Mouse (Mus musculus) embryo, embryonic 10 days (tissue): Measurements from ENCODE around the gene Atad5.

Experiments
- DNase-seq: peaks from one replicate; pipeline ENCODE4 v3.0.0-alpha.2; 2015; ENCODE audit warnings: low spot score

Atad5 gene

DNA sequence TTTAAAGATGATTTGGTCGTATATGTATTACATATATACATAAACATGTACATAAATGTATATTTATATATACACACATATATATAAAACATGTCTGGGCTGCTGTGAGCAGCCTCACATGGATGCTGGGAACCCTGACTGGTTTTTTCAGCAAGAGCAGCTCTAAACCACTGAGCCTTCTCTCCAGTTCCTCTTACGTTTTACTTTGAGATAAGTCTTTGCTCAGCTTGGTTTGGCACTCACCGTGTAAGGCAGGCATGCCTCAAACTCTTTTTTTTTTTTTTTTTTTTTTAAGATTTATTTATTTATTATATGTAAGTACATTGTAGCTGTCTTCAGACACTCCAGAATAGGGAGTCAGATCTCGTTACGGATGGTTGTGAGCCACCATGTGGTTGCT lies 61.4 kb downstream of the Atad5 start:
- no peak for DNase-seq

GRCm38 (mm10) chr11:80151541-80151940 lies 62.3 kb downstream of the Atad5 start:
- no peak for DNase-seq

DNA sequence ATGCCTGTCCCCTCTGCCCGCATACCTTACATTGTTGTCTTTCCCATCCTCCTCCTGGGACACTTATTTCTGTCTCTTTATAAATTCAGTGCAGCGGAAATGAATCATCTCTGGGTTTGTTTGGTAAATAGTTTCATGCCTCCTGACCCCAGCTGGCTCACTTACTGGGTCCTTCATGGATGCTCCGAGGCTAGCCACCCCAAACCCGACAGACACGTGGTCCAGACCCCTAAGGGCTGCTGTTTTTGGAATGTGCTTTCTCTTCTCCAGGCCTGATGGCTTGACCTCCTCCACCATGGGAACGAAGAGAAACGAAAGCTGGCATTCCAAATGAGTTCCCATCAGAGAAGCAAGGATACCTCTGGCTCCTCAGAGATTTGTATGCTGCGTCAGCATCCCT lies 63.2 kb downstream of the Atad5 start:
- no peak for DNase-seq

DNA sequence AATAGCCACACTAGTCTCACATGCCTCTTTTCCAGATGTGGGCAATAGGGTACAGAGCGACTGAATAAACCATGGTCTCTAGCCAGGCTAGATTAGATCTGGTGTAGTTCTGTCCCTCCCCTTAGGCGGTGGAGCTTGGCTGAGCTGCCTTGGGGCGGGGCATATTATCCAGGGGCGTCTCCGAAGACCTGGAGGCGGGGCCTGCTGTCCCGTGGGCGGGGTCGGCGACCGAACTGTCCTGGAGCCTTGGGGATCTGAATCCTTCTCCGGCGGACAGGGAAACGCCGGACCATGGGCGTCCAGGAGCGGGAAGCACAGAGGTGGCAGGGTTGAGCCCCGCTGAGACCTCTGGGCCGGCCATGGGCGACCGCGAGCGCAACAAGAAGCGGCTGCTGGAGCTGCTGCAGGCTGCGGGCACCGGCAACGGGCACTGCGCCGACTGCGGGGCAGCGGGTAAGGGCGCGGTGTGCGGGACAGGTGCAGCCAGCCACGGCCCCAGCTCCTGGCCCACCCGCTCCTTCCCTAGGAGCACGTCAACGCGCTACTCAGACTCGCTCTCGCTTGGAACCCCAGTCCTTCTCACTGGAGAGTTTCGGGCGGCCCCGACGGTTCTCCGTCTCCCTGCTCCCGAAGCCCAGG lies 64.8 kb downstream of the Atad5 start, which contains the start of gene Adap2:
Gene Adap2, plus strand, starts transcription at position 249 of the 639 bp plus-strand sequence.
- DNase-seq, result peak; percentile 89

DNA sequence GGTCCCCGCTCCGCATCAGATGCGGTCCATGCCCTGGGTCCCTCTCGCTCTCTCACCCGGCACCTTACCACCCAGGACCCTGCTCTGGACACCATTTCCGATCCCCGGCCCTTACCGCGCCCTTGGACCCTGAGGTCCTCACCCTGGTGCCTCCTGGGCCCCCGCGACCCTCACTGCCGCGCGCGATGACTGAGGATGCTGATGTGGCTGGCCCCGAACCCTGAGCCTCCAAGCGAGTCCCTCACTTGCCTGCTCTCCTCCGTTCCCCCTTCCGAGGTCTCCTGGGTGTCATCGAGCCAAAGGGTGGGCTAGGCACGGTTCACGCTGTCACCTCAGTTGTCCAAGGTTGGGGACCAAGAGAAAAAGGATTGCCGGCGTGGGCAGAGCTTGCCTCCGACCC lies 65.3 kb downstream of the Atad5 start:
- no peak for DNase-seq

- no peak for DNase-seq
Observed at GRCm38 (mm10) chr11:80155541-80155940, 66.3 kb downstream of the Atad5 start.

DNA sequence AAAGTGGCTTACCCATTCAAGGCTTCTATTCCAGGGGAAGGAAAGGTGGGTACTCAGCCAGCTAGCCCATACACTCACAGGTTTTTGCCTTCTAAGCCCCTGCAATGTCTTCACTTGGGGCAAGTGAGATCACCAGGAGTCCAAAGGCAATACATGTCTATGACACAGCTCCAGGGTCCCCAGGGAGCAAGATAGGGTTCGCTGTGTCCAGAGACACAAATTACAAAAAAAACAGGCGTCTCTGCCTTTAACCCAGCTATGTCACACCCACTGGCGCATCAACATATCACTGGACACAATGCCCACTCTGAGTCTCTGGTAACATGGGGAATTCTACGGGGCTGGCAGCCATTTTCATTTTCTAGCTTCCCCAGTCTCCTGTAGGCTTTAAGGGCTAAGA lies 66.8 kb downstream of the Atad5 start:
- DNase-seq, result no peak

DNA sequence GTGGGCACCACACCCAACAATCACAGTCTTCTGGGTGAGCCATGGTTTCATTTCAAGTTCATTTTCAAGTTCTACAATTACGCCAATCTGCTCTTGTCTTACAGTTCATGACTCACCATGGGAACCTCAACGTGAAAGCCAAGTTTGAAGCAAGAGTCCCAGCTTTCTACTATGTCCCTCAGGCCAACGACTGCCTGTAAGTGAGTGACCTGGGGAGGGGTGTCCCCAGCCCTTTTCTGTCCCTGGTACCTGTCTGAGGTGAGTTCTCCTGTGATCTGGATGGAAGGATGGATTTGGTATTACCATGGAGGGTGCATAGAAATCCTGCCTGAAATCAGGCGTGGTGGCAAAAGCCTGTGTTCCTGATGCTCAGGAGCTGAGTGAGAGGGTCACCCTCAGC lies 67.6 kb downstream of the Atad5 start:
- DNase-seq, result no peak

DNA sequence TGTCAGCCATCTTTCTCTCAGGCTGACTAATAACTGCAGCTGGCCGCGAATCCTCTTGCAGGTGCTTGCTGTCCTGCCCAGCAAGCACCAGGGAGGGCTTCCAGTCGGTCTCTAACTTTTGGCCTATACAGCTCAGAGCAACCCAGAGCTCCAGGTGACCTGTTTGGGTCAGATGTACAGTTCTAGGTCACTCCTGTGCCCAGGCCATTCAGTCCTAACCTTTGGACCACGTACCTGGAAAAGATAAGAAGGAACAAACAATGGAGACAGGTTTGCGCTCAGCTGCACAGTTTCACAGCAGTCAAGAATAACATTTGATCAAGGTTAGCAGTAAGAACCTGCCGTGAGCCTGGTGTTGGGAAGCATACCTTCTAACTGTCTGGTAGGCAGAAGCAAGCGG lies 69.8 kb downstream of the Atad5 start:
- DNase-seq, result no peak

DNA sequence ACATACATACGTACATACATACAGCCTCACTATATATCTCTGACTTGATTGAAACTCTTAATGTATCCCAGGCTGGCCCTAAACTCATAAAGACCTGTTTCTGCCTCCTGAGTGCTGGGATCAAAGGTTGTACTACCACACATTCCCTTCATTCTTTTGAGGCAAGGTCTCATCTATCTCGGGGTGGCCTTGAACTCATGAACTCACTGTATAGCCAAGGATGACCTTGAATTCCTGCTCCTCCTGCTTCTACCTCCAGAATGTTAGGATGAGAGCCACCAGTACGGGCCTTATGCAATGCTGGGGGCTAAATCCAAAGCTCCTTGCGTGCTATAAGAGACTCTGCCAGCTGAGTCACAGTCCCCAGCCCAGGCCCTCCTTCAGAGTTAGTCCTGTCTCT lies 71.8 kb downstream of the Atad5 start:
- no peak for DNase-seq

- DNase-seq, result no peak
Observed at GRCm38 (mm10) chr11:80163362-80164116, 74.3 kb downstream of the Atad5 start.

DNA sequence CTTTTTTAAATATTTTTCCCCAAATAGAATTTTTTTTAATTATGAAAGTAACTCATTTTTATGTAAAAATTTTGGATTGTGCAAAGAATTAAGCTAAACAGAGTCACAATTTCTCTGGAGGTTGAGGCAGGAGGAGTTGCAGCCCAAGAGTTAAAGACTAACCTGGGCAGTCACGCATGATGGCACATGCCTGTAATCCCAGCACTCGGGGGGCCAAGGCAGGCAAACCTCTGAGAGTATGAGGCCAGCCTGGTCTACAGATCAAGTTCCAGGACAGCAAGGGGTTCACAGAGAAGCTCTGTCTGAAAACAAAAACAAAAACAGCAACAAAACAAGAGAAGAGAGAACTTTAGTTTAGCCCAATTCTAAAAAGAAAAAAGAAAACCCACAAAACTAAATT lies 75.0 kb downstream of the Atad5 start:
- DNase-seq, result no peak

DNA sequence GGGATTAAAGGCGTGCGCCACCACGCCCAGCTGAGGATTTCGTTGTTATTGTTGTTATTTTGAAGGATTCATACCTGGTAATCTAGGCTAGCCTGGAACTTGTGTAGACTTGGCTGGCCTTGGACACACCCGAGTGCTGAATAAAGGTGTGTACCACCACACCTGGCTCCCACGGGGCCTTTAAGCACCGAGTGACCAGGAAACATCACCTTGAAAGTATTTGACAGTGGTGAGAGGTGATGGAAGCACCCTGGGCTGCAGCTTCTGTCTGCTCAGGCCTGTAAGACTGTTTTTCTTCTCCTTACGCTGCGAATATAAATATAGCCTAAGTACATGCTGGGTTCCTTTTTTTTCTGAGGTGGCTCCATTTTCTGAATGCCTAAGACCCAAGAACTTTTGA lies 78.9 kb downstream of the Atad5 start:
- no peak for DNase-seq

DNA sequence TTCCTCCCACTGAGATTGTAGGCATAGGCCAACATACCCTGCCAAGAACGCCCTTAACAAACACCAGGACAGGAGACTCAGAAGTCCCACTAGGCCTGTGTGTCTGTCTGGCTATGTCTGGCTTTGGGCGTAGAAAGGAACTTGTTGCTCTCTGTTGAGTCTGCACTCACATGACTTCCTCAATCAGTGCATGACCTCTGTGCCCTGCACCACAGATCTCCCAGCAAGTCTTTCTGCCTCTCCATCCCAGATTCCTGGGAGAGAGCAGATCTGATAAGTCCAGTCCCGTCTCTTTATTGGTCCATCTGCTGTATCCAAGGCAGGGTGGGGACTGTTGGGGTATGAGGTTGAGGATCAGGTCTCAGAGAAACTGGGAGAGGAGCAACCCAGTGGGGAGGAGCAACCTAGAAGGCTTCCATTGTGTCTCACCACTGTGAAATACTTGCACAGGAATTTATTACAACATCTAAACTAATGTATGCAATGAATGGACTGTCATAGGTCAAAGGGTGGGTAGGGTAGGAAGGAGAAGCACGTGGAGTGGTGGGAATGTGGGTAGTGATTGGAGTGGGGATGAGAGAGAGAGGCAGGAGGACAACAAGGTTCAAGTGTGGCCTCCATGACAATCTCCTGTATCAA lies 79.5 kb downstream of the Atad5 start:
- no peak for DNase-seq

DNA sequence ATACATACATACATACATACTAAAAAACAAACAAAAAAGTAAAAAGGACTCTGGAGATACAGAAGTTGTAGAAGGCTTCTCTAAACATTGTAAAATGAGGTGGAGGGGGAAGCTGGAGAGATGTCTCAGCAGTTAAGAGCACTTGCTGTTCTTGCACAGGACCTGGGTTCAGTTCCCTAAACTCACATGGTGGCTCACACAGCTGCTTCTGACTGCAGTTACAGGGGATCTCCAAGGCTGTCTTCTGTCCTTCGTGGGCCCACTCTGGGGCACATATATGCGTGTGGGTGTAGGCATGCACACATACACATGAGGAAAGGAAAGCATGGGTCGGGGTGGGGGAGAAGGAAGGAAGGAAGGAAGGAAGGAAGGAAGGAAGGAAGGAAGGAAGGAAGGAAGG lies 80.4 kb downstream of the Atad5 start:
- DNase-seq, result no peak

DNA sequence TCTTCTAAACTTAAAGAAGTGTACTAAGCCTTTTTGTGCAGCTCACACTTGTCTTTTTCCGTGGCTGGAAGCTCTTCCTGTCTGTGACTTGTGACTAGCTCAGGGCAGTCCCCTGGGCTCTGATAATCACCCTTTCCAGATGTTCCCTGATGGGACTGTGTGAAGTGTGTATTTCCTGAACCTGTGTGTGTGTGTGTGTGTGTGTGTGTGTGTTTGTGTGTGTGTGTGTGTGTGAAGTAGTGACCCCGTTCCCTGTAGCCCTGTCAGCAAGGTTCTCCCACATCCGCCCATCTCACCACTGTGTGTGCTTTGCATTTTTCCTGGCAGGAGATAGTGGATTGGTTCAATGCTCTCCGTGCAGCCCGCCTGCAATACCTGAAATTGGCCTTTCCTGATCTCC lies 81.2 kb downstream of the Atad5 start:
- DNase-seq, result no peak

DNA sequence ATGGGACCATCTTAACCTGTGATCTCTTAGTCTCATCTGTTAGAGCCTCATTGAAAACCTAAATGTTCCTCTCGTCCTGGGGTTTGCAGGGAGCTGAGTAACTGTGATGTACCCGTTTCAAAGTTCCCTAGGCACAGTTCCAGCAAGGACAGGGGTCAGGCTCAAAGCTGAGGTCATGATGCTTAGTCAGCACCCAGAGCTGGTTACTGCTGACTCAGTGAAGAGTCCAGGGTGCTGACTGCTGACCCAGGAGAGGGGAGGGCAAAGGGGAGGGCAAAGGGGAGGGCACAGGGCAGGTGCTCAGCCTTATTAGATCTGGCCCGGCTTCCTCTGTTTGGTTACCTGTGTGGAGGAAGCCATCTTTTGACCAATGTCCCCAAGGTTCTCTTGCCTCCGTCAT lies 82.7 kb downstream of the Atad5 start:
- DNase-seq, result no peak

DNA sequence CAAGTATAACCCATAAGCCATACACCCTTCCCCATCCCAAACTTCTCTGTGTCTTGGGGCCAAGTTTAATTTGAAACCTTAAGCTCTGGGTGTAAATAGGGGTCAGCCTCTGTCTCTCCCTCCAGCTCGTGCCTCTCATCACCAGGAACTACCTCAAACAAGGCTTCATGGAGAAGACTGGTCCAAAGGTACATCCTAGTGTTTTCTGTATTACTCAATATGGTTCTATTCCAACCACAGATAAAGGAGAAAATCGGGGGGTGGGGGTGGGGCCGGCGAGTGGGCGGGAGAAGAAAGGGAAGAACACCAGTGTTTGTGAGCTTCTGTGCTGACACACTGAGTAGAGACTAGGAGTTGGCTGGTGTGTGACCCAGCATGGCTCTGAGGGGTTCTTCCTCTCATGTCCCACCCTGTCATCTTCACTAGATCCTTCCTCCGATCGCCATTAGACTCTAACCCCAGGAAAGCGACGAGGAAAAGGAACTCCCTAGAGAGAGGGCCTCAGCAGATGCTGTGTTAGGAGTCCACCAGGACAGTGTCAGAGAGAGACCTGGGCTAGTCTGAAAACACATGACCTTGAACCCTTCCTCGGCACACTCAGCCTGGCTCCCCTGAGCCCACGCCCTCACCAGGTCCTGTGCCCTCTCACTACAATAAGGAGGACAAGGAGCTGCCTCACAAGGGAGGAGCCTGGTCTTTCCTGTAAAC lies 84.9 kb downstream of the Atad5 start:
- DNase-seq, result no peak

DNA sequence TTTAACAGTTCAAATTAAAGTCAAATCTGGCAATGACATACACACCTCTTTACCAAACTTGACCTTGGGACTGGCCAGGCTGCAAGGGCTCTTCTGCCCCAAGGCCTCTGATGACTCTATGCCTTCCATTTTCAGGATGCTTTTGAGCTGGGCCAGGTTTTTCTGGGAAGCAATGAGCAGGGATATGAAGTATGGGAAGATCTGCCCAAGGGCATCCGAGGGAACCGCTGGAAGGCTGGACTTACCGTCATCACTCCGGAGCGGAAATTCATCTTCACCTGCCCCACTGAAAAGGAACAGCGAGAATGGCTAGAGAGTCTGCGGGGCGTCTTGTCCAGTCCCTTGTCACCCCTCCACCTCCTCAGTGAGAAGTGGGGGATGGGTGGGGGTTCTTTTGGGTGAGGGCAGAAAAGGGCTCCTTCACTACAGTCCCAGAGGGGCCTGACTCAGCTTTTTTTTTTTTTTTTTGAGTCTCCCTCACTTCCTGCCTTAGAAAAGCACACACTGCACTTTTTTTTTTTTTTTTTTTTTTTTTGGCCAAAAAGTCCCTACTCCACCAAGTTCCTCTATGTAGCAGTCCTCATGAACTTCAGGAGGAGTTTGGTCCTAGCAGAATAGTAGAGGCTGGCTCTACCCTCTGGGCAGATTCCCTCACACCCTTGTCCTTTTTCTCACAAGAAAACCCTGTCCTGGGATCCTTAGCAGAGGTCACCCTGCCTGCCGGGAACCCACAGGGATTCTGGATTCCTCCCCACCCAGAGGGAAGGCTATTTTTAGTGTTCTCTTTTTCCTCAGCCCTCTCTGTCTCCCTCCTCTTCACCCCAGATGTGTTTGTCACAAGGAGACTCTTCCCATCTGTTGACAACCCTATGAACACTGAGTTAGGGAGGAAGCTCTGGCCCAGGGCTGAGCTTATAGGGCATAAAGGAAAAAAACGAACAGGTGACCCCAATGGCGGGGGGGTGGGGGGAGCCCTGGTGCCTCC lies 88.0 kb downstream of the Atad5 start:
- no peak for DNase-seq

GRCm38 (mm10) chr11:80178316-80178715 lies 89.1 kb downstream of the Atad5 start:
- DNase-seq, result no peak

DNA sequence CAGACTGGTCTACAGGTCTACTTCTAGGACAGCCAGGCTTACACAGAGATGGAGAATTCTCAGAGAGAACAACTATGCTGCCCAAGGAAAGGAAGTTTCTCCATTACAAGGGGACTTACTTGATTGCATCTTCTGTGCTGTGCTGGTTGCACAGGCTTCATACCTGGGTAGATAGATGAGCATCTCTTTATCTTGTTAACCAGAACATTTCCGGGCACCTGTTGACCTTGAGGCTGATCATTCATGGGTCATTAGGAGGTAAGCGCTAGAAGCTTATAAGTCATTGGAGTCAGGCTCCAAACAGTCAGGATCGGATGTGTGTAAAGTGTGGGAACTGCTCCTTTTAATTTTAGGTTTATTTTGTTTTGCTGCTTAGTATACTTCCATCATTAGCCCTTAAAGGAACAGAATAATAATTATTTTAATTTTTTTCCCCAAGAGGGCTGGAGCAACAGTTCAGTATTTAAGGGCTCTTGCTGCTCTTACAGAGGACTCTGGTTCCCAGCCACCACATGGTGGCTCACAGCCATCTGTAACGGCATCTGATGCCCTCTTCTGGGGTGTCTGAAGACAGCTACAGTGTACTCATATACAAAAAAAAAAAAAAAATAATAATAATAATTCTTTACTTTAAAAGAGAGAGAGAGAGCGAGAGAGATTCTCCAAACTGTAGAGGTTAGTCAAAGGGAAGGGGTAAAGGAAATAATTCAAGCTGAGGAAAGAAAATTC lies 92.0 kb downstream of the Atad5 start:
- no peak for DNase-seq
